Mouse (Mus musculus) testis, adult 2 months (tissue): Measurements from ENCODE around the gene 4930404N11Rik. TPM values are rescaled to one million over a fixed set of nuclear protein-coding genes. Genes with fewer than 3 reads are reported as not detected.

Experiments
- H3K27ac ChIP-seq: fragments of 200-500 bp; 2 replicates; pipeline ENCODE4 v1.5.1; 2012; ENCODE audit warnings: low read depth, low read length; ENCODE audit not compliant: control insufficient read depth, insufficient read depth
- H3K27me3 ChIP-seq: fragments of 200-500 bp; 2 replicates; pipeline ENCODE4 v1.6.1; 2012; ENCODE audit warnings: mild to moderate bottlenecking, low read length, moderate library complexity; ENCODE audit not compliant: control insufficient read depth, insufficient read depth
- H3K36me3 ChIP-seq: fragments of 200-500 bp; 2 replicates; pipeline ENCODE4 v1.6.1; 2012; ENCODE audit warnings: mild to moderate bottlenecking, low read length; ENCODE audit not compliant: control insufficient read depth, insufficient read depth
- H3K4me1 ChIP-seq: fragments of 200-500 bp; 2 replicates; pipeline ENCODE4 v1.6.1; 2012; ENCODE audit warnings: low read length; ENCODE audit not compliant: control insufficient read depth, insufficient read depth
- H3K4me3 ChIP-seq: fragments of 200-500 bp; 2 replicates; pipeline ENCODE4 v1.5.1; 2012; ENCODE audit warnings: low read depth, mild to moderate bottlenecking, low read length, moderate library complexity, mixed read lengths; ENCODE audit not compliant: control insufficient read depth
- CTCF ChIP-seq: fragments of 200-500 bp; IDR thresholded peaks from 2 replicates; pipeline ENCODE4 v1.5.1; 2012; ENCODE audit warnings: low read depth, mild to moderate bottlenecking, inconsistent platforms, low read length, moderate library complexity; ENCODE audit not compliant: control insufficient read depth, insufficient read depth, insufficient replicate concordance
- POLR2A ChIP-seq: fragments of 200-500 bp; IDR thresholded peaks from 2 replicates; pipeline ENCODE4 v1.6.1; 2012; ENCODE audit warnings: low read depth, mild to moderate bottlenecking, inconsistent platforms, low read length, moderate library complexity; ENCODE audit not compliant: control insufficient read depth
- polyA plus RNA-seq: library from polyadenylated mRNA; depleted of rRNA; stranded (reverse); fragments of >200 nt; gene quantifications from 2 replicates; pipeline ENCODE4 v1.2.3, GENCODE M21; 2012

The 4930404N11Rik gene
- polyA plus RNA-seq, 1 experiment: 273 TPM

DNA sequence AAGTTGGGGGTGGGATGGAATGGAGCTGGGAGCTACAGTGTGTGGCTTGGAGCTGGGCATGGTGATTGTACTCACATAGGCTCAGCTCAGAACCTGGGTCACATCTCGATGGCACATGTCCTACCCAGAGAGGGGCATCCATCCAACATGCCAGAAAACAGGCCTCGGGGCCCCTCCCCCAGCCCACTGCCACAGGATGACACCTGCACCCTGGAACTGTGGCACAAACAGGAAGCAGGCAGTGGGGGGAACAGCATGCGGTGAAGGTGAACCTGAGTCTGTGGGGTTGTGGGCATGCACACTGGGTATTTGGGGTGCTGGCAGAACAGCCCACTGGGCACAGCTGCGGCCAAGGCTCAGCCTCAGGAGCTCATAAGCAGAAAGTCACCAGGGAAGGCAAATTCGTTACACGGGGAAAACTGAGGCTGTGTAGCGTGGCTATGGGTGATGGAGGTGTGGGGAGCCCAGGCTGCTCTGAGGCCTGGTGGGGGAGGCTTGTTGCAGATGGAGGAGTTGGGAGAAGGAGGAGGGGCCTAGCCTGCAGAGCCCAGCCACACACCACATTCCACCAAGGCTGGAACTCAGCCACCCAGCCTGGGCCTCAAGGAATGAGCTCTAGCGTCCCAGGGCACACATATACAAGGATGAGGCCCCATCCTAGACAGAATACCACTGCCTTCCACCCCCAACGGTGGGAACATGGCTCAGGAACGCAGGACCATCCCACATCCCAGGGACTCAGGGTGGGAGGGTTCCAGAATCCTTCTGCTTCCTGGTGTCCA is 36.2 kb downstream of the 4930404N11Rik start:
- H3K27ac ChIP-seq: peak overlapping the region; percentile 27; the same call in 1 of the 2 replicates
- peaks cover 7% of the 10 kb centered on the region for H3K4me1 ChIP-seq
- H3K36me3 ChIP-seq: no peaks in the 10 kb centered on the region
- H3K4me3 ChIP-seq: no peak overlapping the region
- H3K27me3 ChIP-seq: no peaks in the 10 kb centered on the region
- TF ChIP-seq CTCF (no peak), POLR2A (no peak)

DNA sequence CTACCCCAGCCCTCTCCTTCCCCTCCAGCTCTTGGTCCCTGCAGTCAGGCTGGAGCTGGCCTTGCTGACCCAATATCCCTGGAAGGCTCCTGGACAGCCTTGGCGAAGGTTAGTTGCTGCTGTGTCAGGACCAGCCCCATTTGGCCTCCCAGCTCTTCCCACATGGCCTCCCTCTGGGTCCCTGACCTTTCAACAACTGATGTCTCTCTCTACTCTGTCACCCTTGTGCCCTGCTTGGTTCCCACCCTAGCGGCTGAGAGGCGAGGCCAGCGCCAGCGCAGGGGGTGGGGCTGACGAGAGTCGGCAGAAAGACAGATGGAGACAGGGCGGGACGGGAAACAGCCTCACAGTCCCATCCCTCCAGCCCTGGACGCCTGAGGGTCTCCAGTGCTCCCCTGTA is 37.2 kb downstream of the 4930404N11Rik start, which contains the start of gene Tbxa2r:
Gene Tbxa2r (plus strand): TSS at position 346 of the 400 bp plus-strand sequence.
- H3K27ac ChIP-seq: peak within 1 kb of the TSS; percentile 27; the same call in 1 of the 2 replicates
- H3K27me3 ChIP-seq: no peaks in the 10 kb centered on the region
- TF ChIP-seq POLR2A (no peak), CTCF (no peak)
- H3K36me3 ChIP-seq: no peaks in the 10 kb centered on the region; the same call in 1 of the 2 replicates
- H3K4me3 ChIP-seq: no peak within 1 kb of the TSS
- peaks cover 7% of the 10 kb centered on the region for H3K4me1 ChIP-seq

DNA sequence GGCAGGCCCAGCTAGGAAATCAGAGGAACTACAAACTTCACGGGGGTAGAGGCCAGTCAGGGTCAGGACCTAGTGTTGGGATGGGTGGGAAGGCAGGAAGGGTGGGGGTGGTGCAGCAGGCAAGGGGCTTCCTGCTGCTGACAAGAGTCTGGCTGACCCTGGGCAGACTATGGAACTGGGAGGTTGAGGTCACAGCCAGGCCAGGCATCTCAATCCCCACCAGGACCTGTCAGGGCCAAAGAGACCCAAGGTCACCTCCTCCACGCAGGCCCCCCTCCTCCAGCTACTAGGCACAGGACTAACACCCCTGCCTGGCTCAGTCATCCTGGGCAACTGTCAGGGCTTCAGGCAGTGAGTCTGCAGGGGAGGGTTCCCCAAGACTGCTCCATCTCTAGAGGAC is 37.7 kb downstream of the 4930404N11Rik start:
- TF ChIP-seq POLR2A (no peak), CTCF (no peak)
- Histone ChIP-seq H3K27me3 (no peaks in the 10 kb centered on the region), H3K36me3 (no peaks in the 10 kb centered on the region; the same call in 1 of the 2 replicates), H3K4me3 (no peak overlapping the region), H3K27ac (no peak overlapping the region), H3K4me1 (peaks cover 7% of the 10 kb centered on the region)

DNA sequence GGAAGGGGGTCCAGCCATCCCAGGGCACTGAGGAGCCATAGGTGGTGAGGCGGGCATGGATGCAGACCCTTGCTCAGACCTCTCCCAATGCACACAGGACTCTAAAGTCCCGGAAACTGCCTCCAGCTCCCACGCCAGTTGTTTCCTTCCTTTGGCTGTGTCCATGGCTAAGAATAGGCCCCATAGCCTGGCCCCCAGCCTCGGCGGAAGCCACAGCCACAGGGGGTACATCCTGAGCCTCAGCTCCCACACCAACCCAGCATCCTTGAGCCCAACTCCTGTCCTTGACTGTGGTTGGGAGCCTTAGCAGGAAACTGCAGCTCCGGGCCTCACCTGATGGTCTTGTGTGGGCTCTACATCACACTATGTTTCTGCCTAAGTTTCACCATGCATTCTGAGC is 38.8 kb downstream of the 4930404N11Rik start:
- Histone ChIP-seq H3K36me3 (no peaks in the 10 kb centered on the region; the same call in 1 of the 2 replicates), H3K4me3 (no peak overlapping the region), H3K27me3 (no peaks in the 10 kb centered on the region), H3K27ac (no peak overlapping the region), H3K4me1 (no peaks in the 10 kb centered on the region; the same call in 1 of the 2 replicates)
- TF ChIP-seq CTCF (no peak), POLR2A (no peak)

DNA sequence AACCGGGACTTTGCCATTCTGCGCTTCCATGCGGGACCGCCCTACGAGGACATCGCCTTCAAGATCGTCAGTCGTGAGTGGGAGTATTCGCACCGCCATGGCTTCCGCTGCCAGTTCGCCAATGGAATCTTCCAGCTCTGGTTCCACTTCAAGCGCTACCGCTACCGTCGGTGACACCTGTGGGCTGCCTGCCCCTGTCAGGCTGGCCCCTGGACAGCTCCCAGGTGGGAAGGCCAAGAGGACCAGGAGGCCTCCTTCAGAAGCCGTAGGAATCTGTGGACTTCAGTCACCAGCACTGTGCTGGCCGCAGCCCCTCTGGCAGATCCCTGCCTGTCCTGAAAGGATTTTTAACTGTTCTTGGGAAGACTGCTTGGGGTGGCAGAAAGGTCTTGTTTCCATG is 39.8 kb downstream of the 4930404N11Rik start:
- H3K4me1 ChIP-seq: no peaks in the 10 kb centered on the region; the same call in none of the 2 replicates
- TF ChIP-seq CTCF (no peak), POLR2A (no peak)
- H3K27me3 ChIP-seq: no peaks in the 10 kb centered on the region
- H3K27ac ChIP-seq: no peak overlapping the region
- no peaks in the 10 kb centered on the region; the same call in 1 of the 2 replicates for H3K36me3 ChIP-seq
- no peak overlapping the region for H3K4me3 ChIP-seq

DNA sequence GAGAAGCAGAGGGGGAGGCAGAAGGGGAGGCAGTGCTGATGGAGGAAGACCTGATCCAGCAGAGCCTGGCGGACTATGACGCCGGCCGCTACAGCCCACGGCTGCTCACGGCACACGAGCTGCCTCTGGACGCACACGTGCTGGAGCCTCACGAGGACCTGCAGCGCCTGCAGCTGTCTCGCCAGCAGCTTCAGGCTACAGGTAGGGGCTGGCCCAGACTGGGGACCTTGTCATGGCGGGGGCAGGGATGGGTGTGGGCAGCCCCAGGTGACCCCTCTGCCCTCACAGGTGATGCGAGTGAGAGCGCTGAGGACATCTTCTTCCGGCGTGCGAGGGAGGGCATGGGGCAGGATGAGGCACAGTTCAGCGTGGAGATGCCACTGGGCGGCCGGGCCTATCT is 40.4 kb downstream of the 4930404N11Rik start:
- Histone ChIP-seq H3K36me3 (no peaks in the 10 kb centered on the region; the same call in 1 of the 2 replicates), H3K27ac (no peak overlapping the region), H3K27me3 (no peaks in the 10 kb centered on the region), H3K4me3 (no peak overlapping the region), H3K4me1 (no peaks in the 10 kb centered on the region; the same call in none of the 2 replicates)
- TF ChIP-seq POLR2A: no peak
- no peak for TF ChIP-seq CTCF

DNA sequence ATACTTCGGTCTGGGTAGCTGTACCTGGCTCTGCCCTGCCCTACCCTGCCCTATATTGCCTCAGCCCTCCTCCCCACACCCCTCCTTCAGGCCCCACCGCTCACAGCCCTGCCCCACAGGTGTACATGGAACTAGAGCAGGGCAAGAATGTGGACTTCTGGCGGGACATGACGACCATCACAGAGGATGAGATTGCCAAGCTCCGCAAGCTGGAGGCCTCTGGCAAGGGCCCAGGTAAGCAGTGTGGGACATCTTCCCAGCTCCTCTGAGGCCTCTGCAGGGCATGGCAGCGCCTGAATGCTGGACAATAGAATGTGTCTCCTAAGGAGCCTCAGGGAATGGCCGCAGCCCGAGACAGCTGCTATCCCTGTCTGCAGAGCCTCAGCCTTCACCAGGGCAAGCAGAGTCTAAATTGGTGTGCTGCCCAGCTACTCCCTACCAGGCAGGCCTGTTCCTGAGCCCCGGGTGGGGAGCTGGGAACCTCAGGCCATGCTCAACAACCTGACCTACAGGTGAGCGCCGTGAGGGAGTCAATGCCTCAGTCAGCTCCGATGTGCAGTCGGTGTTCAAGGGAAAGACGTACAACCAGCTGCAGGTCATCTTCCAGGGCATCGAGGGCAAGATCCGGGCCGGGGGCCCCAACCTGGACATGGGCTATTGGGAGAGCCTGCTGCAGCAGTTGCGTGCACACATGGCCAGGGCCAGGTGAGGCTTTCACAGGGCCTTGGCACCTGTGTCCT is 41.7 kb downstream of the 4930404N11Rik start:
- TF ChIP-seq POLR2A: no peak
- no peak for TF ChIP-seq CTCF
- Histone ChIP-seq H3K4me3 (no peak overlapping the region), H3K36me3 (no peaks in the 10 kb centered on the region; the same call in 1 of the 2 replicates), H3K27me3 (no peaks in the 10 kb centered on the region), H3K27ac (no peak overlapping the region), H3K4me1 (peaks cover 9% of the 10 kb centered on the region)
